Mouse (Mus musculus) cerebellum, adult 18-20 months (tissue): ENCODE data around the gene Gstcd.

Source experiments
- DNase-seq, 2 experiments: peaks; one replicate each; pipeline ENCODE4 v3.0.0; 2021

Gene Gstcd

DNA sequence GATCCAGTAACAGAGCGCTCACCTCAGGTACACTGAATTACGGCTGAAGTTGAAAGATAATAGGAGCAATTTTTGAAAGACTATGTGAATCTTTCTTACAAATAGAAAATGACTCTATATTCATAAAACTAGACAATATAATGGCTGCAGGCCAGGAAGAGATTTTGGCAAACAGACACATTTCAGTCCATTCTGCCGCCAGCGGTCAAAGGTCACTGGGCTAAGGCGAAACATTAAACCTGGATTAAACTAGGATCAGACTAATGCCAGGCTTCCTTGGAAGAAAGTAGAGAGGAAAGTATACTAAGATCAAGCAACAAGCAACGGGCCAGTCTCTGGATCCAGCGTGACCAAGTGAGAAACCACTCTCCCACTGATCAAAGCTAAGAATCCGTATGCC is 152.8 kb downstream of the Gstcd start:
- no peak for DNase-seq

DNA sequence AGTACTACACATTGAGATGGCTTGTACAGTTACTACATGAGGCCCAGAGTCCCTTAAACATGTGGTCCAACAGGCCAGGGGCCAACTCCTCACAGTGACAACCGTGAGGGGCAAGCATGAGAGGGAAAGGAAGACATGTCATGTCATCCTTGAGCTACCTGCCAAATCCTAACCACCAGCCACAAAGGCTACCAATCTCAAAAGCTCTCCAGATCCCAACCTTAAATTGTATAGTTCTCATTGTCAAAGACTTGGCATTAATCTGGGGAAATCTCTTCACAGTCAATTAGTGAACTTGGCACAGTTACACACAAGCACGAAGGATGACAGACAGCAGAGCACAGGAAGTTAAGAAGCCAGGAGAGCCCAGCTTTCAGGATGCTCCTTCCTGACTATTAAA is 157.2 kb downstream of the Gstcd start:
- no peak for DNase-seq
